Mouse (Mus musculus): ENCODE results near the gene C2cd2l. TPM values are rescaled to one million over a fixed set of nuclear protein-coding genes. Genes with fewer than 3 reads are reported as not detected.
"Not testable (repeated sequence)": the region's sequence is repeated elsewhere in the genome, so short reads cannot be mapped to it uniquely, and the experiment has no call there.

The C2cd2l gene
- polyA plus RNA-seq (2012; rRNA removed): 201 and 202 TPM in 2 replicates

DNA sequence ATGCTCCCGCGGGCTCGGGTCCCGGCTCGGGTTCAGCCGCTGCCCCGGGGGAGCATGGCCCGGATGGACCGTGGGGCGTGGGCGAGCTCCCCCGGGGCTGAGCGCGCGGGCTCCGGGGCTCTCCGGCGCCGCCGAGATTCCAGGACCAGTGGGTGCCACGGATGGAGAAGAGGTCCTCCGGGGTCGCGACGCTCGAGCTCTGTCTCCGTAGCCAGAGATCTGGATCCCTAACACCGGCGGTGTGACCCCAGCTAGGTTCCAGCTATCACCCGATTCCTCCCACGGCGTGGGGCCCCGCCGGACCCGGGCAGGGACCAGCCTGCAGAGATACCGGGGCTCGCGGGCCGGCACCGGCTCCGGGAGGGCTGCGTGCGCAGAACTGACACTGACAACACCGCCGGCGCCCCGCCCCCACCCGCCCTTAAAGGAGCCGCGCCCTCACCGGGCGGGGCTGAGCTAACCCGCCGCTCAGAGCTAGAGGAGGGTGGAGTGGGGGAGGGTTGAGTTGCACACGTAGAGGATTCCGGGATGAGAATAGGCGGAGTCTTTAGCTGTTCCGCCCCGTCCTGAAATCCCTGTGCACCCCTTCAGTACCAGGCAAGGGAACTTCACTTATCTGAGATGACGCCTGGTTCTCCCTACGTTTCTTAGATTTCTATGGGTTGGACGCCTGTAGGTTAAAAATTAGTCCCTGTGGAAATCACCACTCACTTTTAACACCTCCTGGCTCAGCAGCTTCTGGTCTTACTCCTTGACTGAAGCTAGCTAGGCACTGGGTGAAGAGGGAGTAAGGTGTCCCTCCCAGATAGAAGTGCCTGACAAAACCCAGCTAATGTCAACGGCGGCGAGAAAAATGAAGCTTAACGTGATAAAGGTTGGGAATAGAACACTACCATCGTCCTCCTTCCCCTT is at the start of gene C2cd2l:
Gene C2cd2l, minus strand, starts transcription at position 399 of the 912 bp plus-strand sequence.
- peak; percentile 92 to 96 for DNase-seq (ENCODE audit: extremely low spot score in 1 of 2, low spot score in 1 of 2)

DNA sequence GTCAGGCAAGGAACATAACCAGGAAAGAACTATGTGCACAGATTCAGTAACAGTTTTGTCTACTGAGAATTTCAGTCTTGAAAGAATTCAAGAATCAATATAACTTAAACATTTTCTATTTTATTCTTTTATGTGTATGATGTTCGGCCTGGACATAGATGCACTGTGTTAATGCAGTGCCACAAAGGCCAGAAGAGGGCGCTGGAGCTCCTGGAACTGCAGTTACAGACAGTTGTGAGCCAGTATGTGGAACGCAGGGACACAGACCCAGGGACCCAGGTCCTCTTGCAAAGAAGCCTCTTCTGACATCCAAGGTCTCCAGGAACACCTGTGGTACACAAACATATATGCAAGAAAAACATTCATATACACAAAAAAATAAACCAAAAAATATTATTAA is 44.4 kb upstream of the C2cd2l start:
- DNase-seq (ENCODE audit: extremely low spot score in 1 of 2, low spot score in 1 of 2): peak in 1 of 2 experiments; percentile 35

DNA sequence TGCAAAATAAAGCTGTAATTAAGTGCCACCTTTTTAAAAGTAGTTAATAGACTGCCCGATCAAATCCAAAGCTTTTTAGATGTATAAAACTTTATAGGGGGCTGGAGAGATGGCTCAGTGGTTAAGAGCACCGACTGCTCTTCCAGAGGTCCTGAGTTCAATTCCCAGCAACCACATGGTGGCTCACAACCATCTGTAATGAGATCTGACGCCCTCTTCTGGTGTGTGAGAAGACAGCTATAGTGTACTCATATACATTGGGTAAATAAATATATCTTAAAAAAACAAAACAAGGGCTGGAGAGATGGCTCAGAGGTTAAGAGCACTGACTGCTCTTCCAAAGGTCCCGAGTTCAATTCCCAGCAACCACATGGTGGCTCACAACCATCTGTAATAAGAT is 41.8 kb upstream of the C2cd2l start:
- not testable (repeated sequence) for DNase-seq (ENCODE audit: extremely low spot score in 1 of 2, low spot score in 1 of 2)

DNA sequence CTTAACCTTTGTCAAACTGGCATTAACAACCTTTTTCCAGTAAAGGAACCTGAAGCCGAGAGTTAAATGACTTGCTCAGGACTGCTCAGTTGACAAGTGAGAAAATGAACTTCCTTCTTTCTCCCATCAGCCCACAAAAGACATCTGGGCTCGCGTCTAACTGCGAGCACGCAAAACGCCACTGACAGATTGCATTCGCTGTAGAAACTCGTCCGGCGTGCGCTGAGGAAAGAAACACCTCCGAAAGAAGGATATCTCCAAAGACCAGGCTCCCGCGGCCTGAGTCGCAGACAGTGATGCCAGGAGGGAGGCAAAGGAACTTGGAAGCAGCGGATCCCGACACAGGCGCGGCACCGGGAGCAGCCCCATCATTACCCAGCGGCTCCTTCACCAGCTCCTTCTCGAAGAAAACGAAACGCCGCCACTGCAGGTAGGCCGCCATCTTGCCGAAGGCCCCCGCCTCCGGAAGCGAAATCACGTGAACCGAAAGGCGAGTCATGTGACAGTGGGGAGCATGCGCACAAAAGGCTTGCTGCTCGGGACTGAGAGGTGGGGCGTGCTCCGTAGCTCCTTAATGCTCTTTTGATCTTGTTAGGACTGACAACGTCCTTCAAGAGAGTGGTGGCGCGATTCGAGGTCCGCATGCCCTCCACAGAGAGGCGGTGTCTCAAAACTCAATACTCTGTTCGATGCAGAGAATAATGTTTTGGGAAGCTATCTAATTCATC is 41.3 kb upstream of the C2cd2l start, which contains the start of gene Vps11:
Gene Vps11, minus strand, starts transcription at position 481 of the 728 bp plus-strand sequence.
- DNase-seq (ENCODE audit: extremely low spot score in 1 of 2, low spot score in 1 of 2): peak; percentile 87 to 97

DNA sequence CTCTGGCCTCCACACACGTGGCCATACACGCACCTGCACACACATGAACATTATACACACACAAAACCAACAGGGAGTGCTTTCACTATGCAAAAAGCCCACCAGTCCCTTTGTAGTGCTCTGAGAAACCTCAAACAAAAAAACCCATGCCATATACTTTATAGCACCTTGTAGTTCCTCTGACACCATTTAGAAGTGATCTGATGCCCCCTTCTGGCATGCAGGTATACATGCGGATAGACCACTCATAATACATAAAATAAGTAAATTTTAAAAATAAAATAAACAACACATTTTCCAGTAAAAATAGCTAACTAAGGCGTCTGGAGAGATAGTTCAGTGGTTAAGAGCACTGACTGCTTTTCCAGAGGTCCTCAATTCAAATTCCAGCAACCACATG is 37.1 kb upstream of the C2cd2l start:
- DNase-seq (ENCODE audit: extremely low spot score in 1 of 2, low spot score in 1 of 2): no peak

DNA sequence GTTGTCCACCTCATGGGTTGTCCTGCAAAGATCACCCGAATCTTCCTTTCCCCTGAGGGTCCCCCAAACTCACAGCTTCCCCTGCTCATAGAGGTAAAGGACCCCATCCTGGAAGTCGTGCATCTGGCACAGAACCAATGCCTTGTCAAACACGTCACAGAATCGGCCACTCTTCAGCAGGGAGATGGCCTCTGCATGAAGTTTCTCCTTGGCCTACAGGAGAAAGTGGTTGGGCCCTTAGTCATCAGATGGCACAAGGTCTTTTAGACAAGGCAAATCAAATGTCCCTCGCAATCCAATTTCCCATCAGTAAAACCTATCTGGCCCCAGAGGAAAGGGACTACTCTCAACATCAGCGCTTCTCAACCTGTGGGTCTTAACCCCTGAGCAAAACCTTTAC is 33.1 kb upstream of the C2cd2l start:
- no peak for DNase-seq (ENCODE audit: extremely low spot score in 1 of 2, low spot score in 1 of 2)

DNA sequence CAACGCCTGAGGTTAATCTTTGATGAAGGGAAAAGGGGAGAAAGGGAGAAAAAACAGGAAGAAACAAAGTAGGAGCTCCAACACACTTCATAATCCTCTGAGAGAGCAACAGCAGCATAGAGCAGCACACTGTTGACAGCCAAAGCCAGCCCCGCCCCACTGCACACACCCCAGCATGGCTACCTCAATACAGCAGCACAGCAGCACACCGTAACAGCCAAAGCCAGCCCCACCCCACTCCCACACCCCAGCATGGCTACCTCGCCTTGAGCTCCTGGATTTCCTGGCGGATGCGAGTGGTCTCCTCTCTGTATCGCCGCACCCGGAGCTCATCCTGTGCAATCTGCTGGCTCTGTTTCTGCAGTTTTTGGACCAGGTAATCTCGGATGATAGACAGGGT is 32.3 kb upstream of the C2cd2l start:
- no peak for DNase-seq (ENCODE audit: extremely low spot score in 1 of 2, low spot score in 1 of 2)

DNA sequence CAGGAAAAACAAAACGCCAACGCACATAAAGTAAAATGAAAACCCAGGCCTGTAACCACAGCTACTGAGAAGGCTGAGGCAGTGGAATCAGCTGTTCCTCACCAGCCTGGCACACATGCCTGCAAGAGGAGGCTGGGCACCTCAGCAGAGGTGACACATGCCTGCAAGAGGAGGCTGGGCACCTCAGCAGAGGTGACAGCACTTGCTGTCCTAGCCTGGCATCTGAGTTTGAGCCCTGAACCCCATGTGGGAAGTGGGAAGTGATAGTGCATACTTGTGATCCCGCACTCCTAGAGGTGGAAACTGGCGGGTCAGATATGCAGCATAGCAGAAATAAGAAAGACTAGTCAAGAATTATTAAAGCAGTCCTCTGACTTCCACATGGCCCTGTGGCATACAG is 31.3 kb upstream of the C2cd2l start:
- no peak for DNase-seq (ENCODE audit: extremely low spot score in 1 of 2, low spot score in 1 of 2)

DNA sequence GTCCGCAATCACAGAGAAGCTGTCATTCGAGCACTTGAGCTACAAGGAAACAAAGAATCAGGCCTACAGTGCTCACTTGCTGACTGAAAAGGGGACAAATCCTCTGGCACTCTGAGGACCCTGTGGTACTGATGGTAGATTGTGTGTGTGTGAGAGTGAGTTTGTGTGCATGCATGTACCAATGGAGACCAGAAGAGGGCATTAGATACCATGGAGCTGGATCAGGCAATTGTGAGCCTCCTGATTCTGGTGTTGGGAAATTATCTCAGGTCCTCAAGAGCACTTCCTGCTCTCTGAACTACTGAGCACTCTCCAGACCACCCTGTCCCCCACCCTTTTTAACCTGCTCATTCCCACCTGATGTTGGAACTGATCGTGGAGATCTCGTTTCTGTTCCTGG is 28.5 kb upstream of the C2cd2l start:
- no peak for DNase-seq (ENCODE audit: extremely low spot score in 1 of 2, low spot score in 1 of 2)

DNA sequence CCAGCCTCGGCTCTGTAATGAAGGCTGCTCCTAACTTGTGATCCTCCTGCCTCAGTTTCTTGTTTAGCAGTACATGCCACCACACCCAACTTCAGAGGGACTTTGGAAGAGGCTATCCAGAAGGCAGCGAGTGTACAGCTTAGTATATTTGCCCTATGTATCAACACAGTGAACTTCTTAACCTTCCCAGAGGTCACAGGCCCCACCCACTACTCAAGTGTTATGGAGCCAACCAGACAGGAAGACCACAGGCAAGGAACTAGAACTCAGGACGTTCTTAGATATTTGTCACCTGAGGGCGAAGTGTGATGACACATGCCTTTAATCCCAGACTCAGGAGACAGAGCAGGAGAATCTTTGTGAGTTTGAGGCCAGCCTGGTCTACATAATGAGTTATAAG is 27.5 kb upstream of the C2cd2l start:
- DNase-seq (ENCODE audit: extremely low spot score in 1 of 2, low spot score in 1 of 2): no peak

DNA sequence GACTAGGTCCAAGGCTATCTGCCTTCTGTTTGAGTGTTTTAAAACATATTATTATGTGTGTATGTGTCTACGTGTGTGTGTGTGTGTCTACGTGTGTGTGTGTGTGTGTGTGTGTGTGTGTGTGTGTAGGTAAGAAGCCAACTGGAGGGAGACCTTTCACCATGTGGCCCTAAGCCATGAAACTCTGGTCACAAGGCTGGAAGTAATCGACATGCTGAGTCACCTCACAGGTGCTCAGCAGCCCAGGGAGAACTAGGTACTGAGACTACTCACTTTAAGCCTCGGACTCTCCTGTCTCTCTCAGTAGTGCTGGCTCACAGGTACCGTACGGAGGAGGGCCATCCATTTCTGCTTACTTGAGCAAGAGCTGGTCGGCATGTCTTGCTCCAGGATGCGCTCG is 27.1 kb upstream of the C2cd2l start:
- DNase-seq (ENCODE audit: extremely low spot score in 1 of 2, low spot score in 1 of 2): no peak

DNA sequence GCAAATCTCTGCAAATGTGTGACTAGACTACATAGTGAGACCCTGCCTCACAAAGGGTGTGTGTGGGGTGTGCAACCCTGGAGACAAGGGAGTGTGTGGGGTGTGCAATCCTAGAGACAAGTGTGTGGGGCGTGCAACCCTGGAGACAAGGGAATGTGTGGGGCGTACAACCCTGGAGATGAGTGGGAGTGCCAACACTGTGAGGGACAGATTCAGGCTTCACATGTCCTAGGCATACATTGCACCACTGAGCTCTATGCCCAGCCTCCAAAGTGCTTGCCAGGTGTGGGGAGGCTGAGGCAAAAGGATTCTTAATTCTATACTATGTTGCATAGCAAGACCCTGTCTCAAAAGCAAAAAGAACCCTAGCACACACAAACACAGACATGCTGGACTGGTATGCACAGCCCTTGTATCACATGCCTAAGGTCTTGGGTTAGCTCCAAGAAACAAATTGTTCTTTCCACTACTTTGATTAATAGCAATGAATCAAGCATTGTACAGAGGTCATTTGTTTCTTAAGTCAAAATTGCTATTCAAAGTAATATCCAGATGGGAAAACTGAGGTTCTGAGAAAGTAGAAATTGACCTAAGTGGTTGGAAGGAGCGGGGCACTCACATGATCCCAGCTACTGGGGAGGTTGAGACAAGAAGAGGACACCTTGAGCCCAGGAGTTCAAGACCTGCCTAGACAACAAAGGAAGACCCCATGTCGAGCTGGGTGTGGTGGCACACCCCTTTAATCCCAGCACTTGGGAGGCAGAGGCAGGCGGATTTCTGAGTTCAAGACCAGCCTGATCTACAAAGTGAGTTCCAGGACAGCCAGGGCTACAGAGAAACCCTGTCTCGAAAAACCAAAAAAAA is 25.7 kb upstream of the C2cd2l start:
- DNase-seq (ENCODE audit: extremely low spot score in 1 of 2, low spot score in 1 of 2): peak in 1 of 2 experiments; percentile 26

DNA sequence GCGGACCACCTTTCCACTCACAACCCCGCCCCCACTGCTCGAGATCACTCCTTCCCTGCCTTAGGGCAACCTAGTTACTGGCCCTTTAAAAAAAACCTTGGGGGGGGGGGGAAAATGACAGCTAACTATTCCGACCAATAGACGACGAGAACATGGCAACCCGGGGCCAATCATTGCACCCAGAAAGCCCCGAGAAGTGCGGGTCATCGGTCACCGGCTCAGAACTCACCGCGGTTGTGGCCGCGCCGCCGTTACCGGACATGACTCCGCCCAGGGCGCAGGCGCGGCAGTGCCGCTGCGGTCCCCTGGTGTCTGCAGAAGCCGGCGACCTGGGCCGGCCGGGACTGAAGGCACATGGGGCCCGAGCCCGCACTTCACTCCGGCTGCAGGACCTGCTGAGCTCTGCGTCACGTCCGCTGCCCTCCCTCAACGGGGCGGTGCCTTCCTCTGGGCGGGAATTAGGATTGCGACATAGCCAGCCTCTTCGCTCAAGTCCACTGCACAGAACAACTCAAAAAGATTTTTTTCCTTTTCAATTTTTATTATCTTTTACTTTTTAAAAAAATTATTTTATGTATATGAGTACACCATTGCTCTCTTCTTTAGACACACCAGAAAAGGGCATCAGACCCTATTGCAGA is 23.8 kb upstream of the C2cd2l start, which contains the start of gene Hmbs:
Gene Hmbs, minus strand, starts transcription at position 448 of the 641 bp plus-strand sequence.
- DNase-seq (ENCODE audit: extremely low spot score in 1 of 2, low spot score in 1 of 2): peak; percentile 75 to 89

DNA sequence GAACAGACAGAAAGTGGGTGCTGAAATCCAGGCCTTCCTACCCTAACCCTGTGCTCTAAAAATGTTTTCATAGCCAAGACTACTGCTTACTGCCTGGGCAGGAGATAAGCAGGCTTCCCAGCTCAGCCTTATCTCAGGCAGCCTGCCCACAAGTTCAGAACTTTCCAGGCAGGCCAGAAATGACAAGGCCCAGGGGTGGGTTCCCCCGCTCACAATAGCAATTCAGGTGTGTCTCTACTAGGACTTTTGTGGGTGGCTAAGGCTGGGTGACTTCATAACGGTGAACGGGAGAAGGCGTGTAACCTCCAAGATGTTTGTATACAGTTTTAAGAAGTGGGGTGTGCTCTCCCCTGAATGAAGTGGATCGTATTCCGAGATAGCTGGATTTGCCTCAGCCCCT is 23.2 kb upstream of the C2cd2l start:
- no peak for DNase-seq (ENCODE audit: extremely low spot score in 1 of 2, low spot score in 1 of 2)

DNA sequence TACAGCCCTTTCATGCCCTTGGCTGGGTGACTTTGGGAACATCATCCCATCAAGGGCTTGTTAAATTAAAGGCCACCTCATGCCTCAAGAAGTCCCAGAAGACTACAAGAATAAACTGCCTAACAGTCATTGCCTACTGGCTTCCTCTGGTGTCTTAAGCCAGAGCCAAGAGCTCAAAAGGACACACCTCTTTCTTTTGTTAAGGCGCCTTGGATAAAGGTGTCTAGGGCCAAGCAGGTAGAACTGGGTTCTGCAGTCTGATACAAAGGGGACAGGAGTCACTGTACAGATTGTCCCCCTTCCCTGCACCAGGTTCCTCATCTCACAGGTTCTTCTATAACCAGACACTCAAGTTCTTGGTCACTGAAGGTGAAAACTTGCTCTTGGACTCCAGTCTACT is 22.5 kb upstream of the C2cd2l start:
- DNase-seq (ENCODE audit: extremely low spot score in 1 of 2, low spot score in 1 of 2): no peak

DNA sequence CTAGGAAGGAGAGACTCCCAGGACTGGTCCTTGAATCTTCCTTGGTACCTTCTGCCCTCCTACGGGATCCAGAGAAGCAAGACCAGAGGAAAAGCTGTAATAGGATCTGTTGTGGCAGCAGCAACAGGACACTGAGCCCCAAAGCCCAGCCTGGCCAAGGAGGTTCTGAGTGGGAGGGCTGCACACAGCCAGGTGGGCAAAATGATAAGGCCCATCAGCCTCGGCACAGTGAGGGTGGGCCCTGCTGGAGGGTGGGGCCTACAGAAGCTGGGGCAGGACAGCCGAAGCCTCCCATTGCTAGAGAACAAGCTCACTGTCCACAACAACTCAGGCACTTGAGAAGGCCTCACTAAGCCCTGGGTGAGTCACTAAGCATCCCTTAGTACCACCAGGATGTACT is 22.1 kb upstream of the C2cd2l start:
- no peak for DNase-seq (ENCODE audit: extremely low spot score in 1 of 2, low spot score in 1 of 2)

DNA sequence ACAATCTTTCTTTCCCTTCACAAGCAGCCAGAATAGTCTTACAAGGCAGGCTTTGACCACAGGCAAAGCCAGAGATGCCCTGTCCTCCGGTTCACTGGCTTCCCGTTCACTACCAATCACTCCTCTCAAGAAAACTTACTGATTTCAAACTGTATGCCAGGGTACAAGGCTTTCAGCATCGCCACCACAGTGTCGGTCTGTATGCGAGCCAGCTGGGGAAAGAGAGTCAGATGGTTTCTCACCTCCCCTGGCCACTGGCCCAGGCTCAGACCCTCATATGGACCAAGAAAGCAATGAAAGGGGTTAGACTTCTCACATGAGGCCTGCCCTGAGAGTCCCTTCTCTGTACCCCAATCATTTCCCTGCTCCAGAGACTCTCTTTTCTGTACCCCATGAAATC is 21.4 kb upstream of the C2cd2l start:
- DNase-seq (ENCODE audit: extremely low spot score in 1 of 2, low spot score in 1 of 2): no peak

DNA sequence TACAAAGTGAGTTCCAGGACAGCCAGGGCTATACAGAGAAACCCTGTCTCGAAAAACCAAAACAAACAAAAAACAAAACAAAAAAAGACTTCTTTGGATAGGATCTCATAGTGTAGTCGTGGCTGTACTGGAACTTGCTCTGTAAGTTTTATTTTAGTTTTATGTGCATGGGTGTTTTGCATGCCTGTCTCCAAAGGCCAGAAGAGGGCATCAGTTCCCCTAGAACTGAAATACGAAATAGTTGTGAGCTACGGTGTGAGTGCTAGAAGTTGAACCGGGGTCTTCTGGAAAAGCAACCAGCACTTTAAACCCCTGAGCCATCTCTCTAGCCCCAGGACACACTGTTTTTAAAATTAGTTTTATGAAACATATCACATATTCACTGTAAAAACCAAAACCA is 18.5 kb upstream of the C2cd2l start:
- DNase-seq (ENCODE audit: extremely low spot score in 1 of 2, low spot score in 1 of 2): no peak

DNA sequence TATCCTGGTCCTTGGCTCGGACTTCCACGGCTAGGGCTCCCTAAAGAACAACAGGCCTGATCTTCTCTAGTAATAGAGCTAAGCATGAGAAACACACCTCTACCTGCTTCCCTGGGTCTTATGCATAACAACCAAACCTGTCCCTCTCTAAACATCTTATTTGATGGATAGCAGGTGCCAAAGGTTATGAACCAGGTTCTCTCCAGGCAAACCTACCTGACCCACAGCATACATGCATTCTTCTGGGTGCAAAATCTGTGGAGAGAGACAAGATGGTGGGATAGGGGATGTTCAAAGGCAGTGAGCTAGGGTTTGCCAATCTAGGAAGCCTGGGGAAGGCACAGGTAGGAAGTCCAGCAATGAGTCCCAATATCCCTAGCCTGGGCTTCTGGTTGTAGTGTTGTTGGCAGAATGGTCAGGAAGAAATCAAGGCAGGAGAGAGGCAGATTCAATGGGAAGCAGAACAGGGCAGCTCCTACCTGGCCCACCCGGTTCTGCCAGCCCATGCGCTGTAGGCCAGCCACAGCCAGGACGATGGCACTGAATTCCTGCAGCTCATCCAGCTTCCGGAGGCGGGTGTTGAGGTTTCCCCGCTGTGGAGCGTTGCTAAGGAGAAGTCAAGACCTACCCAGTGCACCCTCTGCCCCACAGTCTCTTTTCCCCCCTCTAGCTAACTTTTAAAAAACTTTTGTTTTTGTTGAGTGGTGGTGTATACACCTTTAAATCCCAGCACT is 17.5 kb upstream of the C2cd2l start:
- no peak for DNase-seq (ENCODE audit: extremely low spot score in 1 of 2, low spot score in 1 of 2)

DNA sequence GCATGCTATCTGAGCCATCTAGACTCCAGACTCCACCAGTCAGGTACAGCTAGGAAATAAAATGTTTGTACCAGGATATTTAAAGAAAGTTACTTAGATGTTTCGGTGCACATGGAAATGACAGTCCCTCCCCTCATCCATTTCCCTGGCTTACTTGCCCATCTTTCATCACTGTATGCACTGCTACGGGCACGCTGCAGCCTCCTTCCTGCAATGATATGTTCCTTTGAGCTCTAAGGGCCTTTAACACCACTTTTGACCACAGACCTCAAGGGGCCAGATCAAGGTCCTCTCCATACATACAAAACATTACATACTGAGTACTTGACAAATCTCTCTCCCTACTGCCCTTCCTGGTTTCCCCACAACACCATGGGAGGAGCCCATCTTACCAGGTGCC is 16.9 kb upstream of the C2cd2l start:
- no peak for DNase-seq (ENCODE audit: extremely low spot score in 1 of 2, low spot score in 1 of 2)

Data from frontal cortex, adult 2 months (tissue).